Mouse (Mus musculus) cerebellum, postnatal 36 days (tissue): ENCODE measurements around the gene Dcaf15.
A peak's percentile ranks its signal among the peaks of the same experiment; 100 is the strongest.

Experiments used
- DNase-seq, 2 experiments: peaks; one replicate each; pipeline ENCODE4 v3.0.0; 2021 to 2022; ENCODE audit warnings: mixed read lengths in 2 of 2

Gene Dcaf15

DNA sequence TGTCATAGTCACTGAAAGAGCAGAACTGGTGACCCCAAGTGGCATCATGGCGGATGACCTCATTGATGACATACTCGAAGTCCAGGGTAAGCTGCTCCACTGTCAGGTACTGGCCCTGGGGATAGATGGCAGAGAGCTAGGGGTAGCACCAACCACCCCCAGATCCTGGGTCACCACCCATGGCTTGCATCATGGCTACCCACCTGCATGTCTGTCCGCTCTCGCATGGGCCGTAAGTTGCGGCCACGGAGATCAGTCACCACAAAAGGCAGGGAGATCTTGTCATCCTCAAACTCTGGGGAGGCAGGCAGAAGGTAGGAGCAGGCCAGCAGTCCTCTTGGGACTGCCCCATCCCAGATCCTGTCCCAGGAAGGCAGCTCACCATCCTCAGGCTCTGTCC lies 6.2 kb downstream of the Dcaf15 start:
- DNase-seq = no peak

DNA sequence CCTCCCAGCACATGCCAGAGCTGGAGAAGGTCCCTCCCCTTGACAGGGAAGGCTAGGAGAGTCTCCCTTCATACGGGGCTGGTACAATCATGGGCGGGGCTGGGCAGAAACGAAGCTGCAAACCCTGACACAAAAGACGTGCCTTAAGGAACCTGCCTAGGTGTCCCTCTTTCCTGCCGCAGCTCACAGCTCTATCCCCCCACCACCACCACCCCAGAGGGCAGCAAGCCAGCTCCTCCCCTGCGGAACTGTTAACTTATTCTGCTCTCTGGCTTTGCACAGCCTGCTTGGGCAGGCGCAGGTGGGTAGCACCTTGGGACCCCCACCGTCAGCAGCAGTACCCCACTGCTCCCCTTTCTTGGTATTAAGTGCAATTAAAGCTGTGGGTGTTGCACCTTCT lies 8.5 kb downstream of the Dcaf15 start:
- DNase-seq = peak in 1 of 2 experiments; percentile 2

DNA sequence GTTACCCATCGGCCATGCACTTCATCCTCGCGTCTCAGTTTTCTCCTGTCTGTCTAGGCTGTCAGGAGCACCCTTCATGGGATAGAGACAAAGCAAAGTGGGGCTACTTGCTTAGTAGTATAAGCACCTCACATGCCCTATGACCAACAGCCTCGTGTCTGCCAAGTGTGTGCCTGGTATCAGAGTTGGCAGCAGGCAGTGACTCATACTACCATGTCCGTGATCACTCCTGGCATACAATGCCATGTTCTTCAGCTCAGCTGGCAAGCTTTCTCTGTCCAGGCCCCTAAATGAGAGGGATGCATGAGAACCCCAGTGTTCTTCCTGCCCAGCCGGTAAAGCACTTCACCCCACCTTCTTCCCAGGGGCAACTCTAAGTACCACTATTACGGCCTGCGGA lies 14.0 kb downstream of the Dcaf15 start:
- no peak for DNase-seq

DNA sequence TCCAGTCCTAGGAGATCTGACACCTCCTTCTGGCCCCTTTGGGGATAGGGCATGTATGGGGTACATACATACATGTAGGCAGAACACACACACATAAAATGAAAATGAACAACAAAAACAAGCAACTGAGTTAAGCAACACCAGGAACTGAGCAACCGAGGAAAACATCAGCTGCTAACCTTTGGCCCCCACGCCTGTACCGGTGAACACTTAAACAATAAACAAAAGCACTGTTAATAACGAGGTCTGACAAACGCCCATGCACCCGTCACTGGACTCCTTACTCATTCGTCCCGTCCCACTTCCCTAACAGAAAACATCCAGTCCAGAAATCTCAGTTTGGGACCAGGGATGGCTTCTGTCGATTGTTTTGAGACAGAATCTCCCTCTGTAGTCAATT lies 15.3 kb downstream of the Dcaf15 start:
- no peak for DNase-seq

DNA sequence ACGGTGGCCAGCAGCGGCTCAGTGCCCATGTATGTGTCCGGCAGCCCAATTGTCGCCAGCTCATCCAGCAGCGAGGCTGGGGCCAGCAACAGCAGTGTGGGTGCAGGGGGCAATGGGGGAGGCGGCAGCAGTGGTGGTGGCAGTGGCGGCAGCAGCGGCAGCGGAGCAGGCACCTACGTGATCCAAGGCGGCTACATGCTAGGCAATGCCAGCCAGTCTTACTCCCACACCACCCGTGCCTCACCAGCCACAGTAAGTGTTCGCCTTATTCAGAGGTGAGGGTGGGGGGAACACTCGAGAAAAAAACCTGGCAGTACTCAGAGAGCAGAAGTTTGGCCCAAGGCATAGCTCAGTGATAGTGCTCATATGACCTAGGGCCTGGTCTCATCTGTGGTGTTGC lies 16.7 kb downstream of the Dcaf15 start:
- no peak for DNase-seq

DNA sequence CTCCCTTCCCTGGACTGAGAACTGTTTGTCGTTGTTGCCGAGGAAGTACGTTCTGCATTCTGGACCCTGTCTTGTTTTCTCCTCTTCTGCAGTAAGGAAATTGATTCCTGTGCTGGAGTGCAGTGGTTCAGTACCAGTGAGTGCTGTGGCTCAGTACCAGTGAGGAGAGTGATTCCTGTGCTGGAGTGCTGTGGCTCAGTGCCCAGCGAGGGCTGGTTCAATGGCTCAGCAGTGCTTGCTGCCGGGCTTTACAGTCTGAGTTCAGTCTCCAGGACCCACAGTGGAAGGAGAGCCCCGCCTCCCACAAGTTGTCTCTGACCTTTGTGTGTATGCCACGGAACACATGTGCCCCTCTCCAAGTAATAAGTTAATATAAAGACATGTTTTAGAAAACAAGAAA lies 17.4 kb downstream of the Dcaf15 start:
- no peak for DNase-seq

DNA sequence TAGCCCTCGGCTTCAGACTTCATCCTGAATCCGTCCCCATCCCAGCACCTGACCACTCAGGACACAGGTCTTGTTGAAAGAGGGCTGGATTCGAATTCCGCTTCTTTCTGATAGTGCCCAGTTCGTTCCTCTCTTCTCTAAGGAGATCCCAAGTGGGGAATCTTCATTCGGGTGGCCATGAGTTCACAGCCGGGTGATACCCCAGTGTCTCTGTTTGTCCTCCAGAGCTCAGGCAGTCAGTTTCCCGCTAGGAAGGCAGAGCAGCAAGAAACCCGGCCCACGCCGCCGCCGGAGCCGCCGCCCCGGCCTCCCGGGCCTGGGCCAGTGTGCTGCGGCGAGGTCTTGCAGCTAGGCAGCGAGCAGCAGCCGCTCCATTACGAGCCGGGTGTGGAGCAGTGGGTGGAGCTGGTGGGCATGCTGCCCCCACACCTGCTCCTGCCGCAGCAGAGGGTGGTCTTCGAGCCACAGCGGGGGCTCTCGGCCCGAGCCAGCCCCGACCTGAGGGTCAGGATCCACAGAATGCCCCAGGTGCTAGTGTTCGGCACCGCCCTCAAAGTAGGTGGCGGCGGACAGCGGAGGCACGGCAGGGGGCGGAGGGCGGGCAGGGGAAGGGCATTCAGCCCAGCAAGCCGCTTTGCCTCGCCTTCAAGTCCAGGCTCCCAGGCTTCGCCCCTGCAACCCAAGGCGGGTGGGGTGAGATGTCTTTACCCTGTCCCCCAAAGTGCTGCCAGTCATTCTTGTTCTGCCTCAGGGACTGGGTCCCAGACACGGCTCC lies 20.0 kb downstream of the Dcaf15 start:
- no peak for DNase-seq

DNA sequence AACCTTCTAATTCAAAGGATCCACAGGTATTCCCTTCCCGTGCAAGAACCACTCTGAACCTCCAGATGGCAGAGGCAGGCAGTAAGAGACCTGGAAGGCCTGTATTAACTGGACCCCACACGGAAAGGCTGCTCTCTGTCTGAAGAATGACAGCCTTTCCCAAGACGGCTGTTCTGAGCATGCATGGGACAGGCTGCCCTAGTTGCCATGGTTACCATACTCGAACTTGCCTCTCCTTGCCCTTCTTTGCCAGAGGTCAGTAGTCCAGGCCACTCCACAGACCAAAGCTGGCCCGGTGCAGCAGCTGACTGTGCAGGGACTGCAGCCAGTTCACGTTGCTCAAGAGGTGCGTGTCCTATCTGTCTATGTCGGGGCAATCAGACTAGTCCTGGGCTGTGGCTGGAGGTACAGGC lies 20.7 kb downstream of the Dcaf15 start:
- no peak for DNase-seq

DNA sequence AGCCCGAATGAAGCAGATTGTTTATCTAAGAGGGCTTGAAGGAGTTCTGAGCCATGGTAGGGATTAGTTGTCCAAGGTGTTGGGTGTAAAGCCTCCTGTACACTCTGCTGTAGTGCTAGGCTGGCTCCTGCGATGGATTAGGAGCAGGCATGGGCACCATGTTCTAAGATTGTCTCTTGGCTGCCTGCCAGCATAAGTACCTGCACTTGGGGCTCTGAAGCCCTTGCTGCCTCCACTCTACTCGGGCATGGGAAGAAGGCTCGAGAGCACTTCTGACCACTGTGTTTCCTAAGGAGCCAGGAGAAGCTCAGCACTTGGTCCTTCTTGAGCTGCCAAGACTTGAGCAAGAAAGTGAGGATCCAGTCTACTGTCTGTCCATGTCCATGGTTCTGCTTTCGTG lies 25.4 kb downstream of the Dcaf15 start:
- DNase-seq = no peak

DNA sequence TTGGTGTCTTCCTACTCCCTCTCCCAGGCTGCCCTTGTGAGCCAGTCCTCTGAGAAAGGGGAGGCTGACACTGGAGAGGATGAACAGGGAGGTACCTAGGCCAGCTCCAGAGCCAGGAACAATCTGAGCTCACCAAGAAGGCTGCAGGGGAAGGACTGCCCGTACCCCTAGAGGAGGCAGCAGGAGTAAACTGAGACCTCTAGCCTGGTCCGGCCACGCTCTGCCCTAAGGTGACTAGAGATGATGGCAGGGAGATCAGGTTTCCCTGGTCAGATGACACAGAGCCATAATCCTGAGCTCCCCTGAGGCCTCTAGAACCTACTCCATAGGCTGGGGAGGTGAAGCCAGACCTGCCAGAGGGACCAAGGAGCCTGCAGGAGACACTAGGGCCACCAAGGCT lies 27.7 kb downstream of the Dcaf15 start:
- DNase-seq = no peak

DNA sequence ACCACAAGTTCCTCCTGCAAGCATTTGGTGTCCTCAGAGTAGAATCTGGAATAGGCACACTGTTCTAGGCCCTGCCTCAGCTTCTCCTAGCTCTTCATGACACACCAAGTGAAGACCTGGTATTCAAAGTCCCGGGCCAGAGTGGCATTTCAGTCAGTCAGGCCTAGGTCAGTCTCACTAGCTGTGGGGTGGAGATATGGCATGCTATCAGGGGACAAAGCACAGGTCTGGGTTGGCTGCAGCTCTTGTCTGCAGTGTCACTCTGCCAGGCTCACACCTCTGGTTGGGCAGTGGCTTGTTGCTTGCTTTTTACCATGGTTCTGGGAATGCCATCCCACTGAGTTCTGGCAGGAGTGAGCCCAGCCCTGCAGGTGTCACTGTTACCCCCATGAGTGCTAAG lies 28.2 kb downstream of the Dcaf15 start:
- no peak for DNase-seq

DNA sequence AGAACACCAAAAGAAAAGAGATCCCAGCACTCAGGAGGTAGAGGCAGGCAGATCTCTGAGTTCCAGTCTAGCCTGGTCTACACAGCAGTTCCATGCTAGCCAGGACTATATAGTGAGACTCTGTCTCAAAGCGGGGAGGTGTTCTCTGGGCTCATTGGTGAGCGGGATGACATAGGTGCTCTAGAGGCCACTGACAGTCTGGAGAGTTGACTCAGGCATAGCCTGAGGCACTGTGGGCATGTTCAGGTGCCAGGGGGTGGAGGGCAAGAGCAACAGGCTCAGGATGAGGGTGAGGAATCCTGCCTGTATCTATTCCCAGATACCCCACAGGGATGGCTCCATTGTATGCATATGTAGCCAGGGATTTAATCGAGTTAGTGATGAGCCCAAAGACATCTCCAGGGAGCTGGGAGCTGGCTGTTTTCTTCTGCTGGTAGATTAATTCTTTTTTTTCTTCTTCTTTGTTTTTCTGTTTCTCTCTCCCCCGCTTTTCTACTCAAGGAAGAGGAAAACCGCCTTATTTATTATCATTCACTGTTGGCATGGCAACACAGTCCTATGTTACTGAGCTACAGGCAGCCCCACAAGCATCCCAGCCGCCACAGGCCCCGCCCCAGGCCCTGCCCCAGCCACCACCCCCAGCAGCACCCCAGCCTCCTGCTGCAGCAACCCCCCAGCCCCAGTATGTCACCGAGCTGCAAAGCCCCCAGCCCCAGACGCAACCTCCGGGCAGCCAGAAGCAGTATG lies 31.2 kb downstream of the Dcaf15 start:
- no peak for DNase-seq

DNA sequence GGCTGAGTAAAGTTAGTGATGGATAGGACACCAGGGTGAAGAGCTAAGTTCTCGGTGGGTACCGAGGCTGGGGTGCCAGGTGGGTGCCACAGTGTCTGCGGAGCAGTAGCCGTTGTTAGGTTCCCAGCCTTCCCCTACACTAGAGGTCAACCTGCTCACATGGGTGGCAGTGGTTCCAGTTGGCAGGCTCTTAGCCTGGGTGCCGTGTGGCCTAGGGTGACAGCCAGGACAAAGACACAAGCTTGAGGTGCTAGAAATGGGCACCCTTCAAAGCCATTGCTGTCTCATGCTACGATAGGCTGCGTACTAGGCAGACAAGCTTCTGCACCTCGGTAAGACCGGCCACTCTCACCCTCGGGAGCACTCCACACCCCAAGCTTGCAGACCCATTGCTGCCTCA lies 32.2 kb downstream of the Dcaf15 start:
- DNase-seq = no peak

DNA sequence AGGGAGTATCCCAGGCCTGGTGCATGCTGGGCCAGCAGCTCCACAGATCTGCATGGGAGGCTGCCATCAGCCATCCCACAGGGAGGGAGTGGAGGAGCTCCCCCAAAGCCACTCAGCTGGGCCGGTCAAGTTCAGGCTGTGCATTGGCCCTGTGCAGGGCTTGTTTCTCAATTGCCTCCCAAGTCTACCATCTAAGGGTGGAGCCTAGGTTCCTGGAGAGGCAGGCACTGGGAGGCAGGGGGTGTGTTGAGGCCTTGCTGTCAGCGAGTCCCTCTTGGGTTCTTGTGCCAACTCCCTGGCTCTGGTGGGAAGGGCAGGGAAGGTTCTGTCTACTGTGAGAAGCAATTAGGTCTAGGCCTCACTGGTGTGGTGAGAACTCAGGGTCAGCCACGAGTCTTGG lies 32.6 kb downstream of the Dcaf15 start:
- DNase-seq = no peak

DNA sequence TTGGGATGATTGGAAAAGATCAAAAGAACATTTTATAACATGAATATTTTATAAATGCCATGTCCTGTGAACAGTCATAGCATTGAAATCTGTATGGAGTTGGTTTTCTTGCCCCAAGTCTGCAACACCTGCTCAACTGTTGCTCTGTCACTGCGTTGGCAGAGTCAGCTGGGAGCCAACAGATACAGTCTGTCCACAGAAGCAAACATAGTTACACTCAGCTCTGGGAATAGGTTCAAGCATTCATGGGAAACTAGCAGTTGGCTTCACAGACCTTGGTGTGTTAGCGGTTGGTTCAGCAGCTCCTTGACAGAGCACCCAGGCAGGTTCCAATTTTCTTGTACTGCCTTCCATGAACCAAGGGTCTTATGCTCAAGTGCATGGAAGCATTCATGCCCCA lies 33.9 kb downstream of the Dcaf15 start:
- no peak for DNase-seq

DNA sequence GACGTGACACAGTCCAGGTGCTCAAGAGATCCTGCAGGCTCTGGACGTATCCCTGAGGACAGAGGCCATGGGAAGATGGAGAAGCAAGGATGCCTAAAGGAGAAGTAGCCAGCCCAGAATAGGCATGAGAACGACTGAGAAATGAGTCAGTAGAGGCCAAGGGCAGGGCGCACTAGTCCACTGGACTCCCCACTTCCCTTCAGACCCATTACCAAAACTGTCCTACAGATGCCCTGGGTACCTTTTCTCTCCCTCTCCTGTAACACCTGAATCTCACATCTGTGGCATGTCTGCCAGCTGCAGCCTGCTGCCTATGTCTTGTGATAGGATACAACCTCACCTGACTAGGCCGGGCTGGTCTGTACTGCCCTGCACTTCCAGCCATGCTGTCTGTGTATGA lies 34.3 kb downstream of the Dcaf15 start:
- no peak for DNase-seq

DNA sequence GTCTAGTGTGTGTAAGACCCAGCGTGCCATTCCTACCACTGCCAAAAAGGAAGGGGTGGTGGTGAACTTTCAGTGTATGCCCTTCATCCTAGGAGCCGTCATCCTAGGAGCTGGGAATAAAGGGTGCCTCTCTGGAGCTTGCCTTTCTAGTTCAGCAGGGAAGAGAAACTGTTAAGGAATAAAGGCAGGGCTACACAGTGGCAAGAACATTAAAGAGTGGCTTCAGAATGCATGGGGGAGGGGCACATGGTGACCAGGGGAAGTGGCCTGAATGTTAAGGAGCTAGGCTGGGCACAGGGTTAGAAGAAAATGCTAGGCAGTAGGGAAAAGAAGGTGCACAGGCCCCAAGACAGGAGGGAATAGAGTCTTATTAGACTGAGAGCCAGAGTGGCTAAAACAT lies 34.8 kb downstream of the Dcaf15 start:
- no peak for DNase-seq

DNA sequence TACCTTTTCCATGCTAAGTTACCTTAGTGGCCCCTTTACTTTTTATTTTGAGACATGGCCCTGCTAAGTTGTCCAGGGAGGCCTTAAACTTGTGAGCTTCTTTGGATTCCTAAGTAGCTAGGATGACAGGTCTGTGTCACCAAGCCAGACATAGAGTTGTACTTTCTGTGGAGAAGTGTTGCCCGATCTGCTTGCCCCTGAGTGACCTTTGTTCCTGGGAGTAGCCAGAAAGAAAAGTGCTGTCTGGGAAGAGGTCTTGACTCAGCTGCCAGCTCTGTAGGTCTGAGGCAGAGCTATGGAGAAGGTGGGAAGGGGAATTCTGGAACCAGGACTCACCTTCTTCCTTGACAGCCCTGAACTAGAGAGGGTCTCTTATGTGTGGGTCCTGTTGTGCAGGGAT lies 35.4 kb downstream of the Dcaf15 start:
- DNase-seq = no peak

DNA sequence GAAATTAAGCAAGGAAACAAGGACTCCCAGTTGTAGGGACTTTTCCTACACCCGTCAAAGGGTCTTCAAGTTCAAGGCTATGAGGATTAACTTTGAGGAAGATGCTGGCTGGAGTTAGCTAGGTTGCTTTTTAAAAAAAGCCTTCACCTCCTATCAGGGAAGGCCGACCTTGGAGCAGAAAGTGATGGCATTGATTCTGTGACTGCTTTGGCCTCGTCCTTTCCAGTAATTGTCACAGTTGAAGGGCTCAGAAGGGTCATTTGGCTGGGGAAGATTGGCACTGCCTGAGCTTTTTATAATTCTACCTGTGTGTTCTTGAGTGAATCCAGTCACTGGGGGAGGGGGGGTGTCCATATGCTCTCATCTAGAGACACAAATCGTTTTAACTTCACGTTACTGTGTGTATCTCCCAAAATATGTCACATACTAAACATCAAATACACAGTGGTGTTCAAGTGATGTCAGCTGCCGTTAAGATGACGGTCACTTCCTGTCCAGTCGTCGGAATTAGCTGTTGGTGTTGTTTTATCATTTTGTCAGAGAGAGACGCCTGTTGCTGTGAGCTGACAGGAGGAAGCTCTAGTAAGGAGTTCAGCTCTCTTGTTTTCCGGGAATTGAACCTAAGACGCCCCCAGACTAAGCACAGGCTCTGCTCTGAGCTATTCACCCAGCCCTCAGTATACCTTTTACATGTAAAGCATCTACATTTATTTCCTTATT lies 36.1 kb downstream of the Dcaf15 start:
- DNase-seq = no peak

DNA sequence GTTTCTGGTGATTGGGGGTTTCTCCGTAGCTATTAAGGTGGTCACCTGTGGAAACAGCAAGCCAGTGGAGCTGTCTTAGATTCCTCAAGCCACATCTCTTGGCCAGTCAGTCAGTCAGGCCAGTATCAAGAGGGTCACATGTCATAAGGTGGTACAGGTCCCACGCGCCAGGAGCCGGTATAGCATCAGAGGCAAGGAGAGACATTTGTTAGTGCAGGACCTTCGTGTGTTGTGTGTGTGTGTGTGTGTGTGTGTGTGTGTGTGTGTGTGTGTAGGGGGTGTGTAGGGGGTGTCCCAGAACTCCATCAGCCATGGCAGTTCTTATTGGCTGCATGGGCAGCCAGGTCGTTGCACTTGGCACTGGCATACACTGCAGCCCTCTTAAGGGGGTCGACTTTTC lies 36.7 kb downstream of the Dcaf15 start:
- DNase-seq = no peak

DNA sequence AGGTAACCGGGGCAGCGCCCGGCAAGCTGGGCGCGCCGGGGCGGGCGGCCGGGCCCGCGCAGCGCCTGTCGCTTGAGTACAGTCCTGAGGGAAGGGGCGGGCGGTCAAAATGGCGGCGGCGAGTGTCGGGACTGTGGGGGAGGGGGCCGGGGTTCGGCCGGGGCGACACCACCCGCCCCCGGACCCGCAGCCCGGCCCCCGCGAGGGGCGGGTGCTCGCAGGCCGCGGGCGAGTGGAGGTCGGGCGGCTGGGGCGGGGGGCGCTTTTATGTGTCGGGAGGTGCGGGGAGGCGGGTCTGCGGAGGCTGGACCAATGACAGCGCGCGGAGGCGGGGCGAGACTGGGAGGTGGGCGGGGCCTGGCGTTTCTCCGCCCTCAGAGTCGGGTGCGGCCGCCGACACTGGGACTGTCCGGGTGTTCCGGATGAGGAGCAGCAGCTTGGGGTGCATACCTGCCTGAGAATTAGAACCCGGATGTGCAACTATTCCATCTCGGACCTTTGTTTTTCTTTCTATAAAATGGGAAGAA lies 37.5 kb downstream of the Dcaf15 start:
- peak; percentile 95 for DNase-seq

DNA sequence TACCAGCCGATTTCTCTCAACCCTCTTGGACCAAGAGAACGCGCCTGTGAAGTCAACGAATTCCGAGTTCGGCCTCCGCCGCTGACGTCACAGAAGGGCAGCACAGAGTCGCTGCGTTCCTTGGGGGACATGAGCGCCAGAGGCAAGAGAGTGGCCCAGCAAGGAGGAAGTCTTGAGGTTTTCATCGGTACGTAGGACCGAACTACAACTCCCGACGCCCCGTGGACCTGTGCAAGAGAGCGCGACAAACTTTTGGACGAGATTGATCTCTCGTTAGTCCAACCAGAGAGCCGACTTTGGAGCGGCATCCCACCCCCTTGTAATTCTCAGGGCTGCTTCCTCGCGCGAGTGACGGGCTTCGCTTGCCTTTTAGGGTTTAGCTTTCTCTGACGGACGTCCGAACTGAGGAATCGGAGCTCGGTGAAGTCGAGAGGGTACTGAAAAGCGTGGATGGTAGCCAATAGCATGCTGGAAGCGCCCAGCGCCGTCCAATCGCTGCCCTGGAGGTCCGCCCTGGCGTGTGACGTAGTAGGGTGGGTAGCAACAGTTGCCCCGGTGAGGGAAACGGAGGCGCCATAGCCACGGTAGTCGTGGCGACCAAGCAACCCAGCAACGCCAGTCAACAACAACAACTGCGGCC lies 38.2 kb downstream of the Dcaf15 start, which contains the start of gene Rfx1:
Gene Rfx1, plus strand, starts transcription at position 544 of the 640 bp plus-strand sequence.
- peak; percentile 99 for DNase-seq

DNA sequence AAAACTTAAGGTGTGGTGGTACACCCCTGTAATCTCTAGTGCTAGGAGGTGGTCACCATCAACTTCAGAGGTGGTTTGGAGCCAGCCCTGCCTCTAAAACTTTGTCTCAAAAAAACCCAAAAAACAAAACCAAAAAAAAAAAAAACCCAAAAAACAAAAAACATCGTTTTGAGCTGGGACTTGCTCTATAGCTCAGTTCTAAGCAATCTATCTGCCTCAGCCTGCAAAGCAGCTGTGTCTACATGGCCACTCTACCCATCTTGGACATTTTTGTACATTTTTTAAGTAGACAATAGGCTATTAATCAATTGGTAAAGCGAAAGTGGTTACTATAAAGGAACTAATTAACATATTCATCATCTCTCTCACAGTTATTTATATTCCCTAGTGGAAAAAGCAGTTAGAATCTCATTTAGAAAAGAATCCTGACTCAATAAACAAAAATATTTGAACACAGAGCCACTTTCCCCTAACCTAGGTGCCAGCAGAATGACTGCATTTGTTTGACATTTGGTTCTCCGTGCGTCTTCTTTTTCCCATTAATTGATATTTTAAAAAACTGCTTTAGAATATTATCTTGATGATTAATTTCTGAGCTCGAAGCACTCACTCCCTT lies 39.0 kb downstream of the Dcaf15 start:
- no peak for DNase-seq
